Mouse (Mus musculus) thymus, adult 2 months (tissue): ENCODE results near the gene Olfr1298. TPM values are rescaled to one million over a fixed set of nuclear protein-coding genes. Genes with fewer than 3 reads are reported as not detected.

Experiments used
- DNase-seq: peaks from one replicate; pipeline ENCODE4 v3.0.0; 2021
- H3K27ac ChIP-seq: fragments of 200-500 bp; 2 replicates; pipeline ENCODE4 v1.5.1; 2012; ENCODE audit warnings: low read length, control low read depth; ENCODE audit not compliant: control insufficient read depth, insufficient read depth
- H3K27me3 ChIP-seq: fragments of 200-500 bp; 2 replicates; pipeline ENCODE4 v1.6.1; 2012; ENCODE audit warnings: mild to moderate bottlenecking, low read length, moderate library complexity, mixed read lengths; ENCODE audit not compliant: control insufficient read depth, insufficient read depth
- H3K36me3 ChIP-seq: fragments of 200-500 bp; 2 replicates; pipeline ENCODE4 v1.6.1; 2012; ENCODE audit warnings: mild to moderate bottlenecking, low read length, moderate library complexity; ENCODE audit not compliant: control insufficient read depth, insufficient read depth
- H3K4me1 ChIP-seq: fragments of 200-500 bp; replicated peaks from 2 replicates; pipeline ENCODE4 v1.6.1; 2012; ENCODE audit warnings: low read length; ENCODE audit not compliant: control insufficient read depth, insufficient read depth
- H3K4me3 ChIP-seq: fragments of 200-500 bp; 2 replicates; pipeline ENCODE4 v1.5.1; 2012; ENCODE audit warnings: mild to moderate bottlenecking, low read length, control low read depth, moderate library complexity; ENCODE audit not compliant: control insufficient read depth, insufficient read depth
- CTCF ChIP-seq: fragments of 200-500 bp; IDR thresholded peaks from 2 replicates; pipeline ENCODE4 v1.5.1; 2012; ENCODE audit warnings: mild to moderate bottlenecking, control low read depth, low read length, moderate library complexity, borderline replicate concordance; ENCODE audit not compliant: control insufficient read depth, poor library complexity, insufficient read depth; ENCODE audit errors: extremely low read depth
- POLR2A ChIP-seq: fragments of 200-500 bp; IDR thresholded peaks from 2 replicates; pipeline ENCODE4 v1.6.1; 2012; ENCODE audit warnings: mild to moderate bottlenecking, low read length, control low read depth, moderate library complexity; ENCODE audit not compliant: control insufficient read depth, poor library complexity, insufficient read depth; ENCODE audit errors: extremely low read depth
- WGBS: fragments of 180-500 bp; shearing (Covaris S2); methylation state at CpG from one replicate; pipeline ENCODE4 v1.1.7; 2018; 5-methylcytosine and 5-hydroxymethylcytosine counted together
- polyA plus RNA-seq: library from polyadenylated mRNA; depleted of rRNA; stranded (reverse); fragments of >200 nt; gene quantifications from 2 replicates; pipeline ENCODE4 v1.2.3, GENCODE M21; 2012; rRNA removed

Gene Olfr1298
- not detected in 2 replicates for polyA plus RNA-seq

DNA sequence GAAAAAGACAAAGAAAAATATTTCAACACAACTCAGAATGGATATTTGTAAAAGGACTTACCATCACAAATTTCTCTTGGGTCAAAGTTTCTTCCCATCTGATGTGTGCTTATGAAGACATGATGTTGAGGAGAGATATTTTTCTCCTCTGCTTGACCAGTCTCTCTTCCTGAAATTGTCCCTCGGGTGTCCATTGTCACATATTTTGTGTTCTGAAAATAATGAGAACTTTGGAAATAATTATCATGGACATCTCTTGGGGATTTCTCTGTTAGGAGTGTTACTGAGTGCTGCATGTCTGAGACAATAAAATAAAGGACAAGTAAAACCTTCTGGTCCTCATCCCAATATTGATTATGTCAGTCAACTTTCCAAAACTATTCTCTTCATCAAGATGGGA is at the start of gene Olfr1298:
Olfr1298 (minus strand) TSS at position 101 of the 400 bp plus-strand sequence.
- H3K4me1 ChIP-seq = no peaks in the 10 kb centered on the region

DNA sequence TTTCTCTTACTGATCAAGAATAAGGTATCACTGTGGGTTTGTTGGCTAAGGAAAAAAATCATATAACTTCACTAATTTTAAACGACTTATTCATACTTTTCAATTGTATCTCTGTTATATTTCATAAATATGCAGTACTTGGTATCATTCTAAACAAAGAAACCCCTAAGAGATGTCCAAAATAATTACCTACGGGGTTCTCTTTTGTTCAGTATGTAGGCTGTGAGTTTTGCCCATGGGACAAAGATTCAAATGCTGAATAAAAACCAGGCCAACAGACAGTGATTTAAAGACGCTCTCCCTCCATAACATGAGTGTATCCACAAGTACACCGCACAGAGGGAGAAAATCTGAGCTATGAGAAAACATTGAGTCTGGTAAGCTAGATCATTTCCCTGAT is 12.1 kb upstream of the Olfr1298 start, which contains the start of gene Olfr1299:
Olfr1299 (plus strand) TSS at position 301 of the 400 bp plus-strand sequence.
- WGBS = 79% methylated on average over 4 of the region's 4 CpGs
- DNase-seq = no peak
- H3K27ac ChIP-seq = no peak within 1 kb of the TSS
- no peaks in the 10 kb centered on the region for H3K36me3 ChIP-seq
- H3K4me3 ChIP-seq = no peak within 1 kb of the TSS
- no peaks in the 10 kb centered on the region for H3K27me3 ChIP-seq
- no peaks in the 10 kb centered on the region for H3K4me1 ChIP-seq
- TF ChIP-seq CTCF (no peak), POLR2A (no peak)

More for the DNA sequence above, at the start of gene Olfr1298:
- no peaks in the 10 kb centered on the region for H3K27me3 ChIP-seq
- no peak within 1 kb of the TSS for H3K27ac ChIP-seq
- no peak within 1 kb of the TSS for H3K4me3 ChIP-seq
- H3K36me3 ChIP-seq = no peaks in the 10 kb centered on the region
- TF ChIP-seq CTCF = no peak
- no peak for TF ChIP-seq POLR2A
- DNase-seq = no peak
- 95% methylated on average over 1 of the region's 1 CpGs for WGBS

DNA sequence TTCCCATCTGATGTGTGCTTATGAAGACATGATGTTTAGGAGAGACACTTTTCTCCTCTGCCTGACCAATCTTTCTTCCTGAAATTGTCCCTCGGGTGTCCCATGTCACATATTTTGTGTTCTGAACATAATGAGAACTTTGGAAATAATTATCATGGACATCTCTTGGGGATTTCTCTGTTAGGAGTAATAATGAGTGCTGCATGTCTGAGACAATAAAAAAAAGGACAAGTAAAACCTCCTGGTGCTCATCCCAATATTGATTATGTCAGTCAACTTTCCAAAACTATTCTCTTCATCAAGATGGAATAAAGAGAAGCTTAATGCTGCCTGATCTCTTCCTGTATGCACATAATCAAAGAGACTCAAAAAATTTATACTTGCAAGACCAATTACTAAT is 22.6 kb downstream of the Olfr1298 start, which contains the start of gene Olfr1297:
Olfr1297 (minus strand) TSS at position 101 of the 400 bp plus-strand sequence.
- TF ChIP-seq CTCF (no peak), POLR2A (no peak)
- Histone ChIP-seq H3K27ac (no peak within 1 kb of the TSS), H3K4me1 (no peaks in the 10 kb centered on the region), H3K4me3 (no peak within 1 kb of the TSS), H3K27me3 (no peaks in the 10 kb centered on the region), H3K36me3 (no peaks in the 10 kb centered on the region)
- WGBS = 82% methylated on average over 1 of the region's 1 CpGs
- no peak for DNase-seq

Other genes starting within 250 kb of the Olfr1298 start
- gene Olfr1286, start 226.1 kb downstream of the Olfr1298 start, polyA plus RNA-seq = not detected in 2 replicates
- gene Olfr1287, start 200.1 kb downstream of the Olfr1298 start, polyA plus RNA-seq = not detected in 2 replicates
- not detected in 2 replicates for gene Olfr1288, start 175.1 kb downstream of the Olfr1298 start, polyA plus RNA-seq
- gene Olfr1289, start 168.4 kb downstream of the Olfr1298 start, polyA plus RNA-seq = not detected in 2 replicates
- gene Olfr1290, start 155.4 kb downstream of the Olfr1298 start, polyA plus RNA-seq = not detected in 2 replicates
- not detected in 2 replicates for gene Olfr1291-ps1, start 152.0 kb downstream of the Olfr1298 start, polyA plus RNA-seq
- gene Olfr1293-ps, start 124.0 kb downstream of the Olfr1298 start, polyA plus RNA-seq = not detected in 2 replicates
- not detected in 2 replicates for gene Olfr1294, start 108.9 kb downstream of the Olfr1298 start, polyA plus RNA-seq
- not detected in 2 replicates for gene Olfr1295, start 79.5 kb downstream of the Olfr1298 start, polyA plus RNA-seq
- gene Olfr1297, start 22.7 kb downstream of the Olfr1298 start, polyA plus RNA-seq = not detected in 2 replicates
- not detected in 2 replicates for gene Olfr1299, start 12.2 kb upstream of the Olfr1298 start, polyA plus RNA-seq
- gene Olfr1301, start 101.8 kb upstream of the Olfr1298 start, polyA plus RNA-seq = not detected in 2 replicates
- not detected in 2 replicates for gene Olfr1302, start 128.2 kb upstream of the Olfr1298 start, polyA plus RNA-seq
- not detected in 2 replicates for gene Olfr1303, start 171.1 kb upstream of the Olfr1298 start, polyA plus RNA-seq
- gene Olfr1305, start 227.9 kb upstream of the Olfr1298 start, polyA plus RNA-seq = not detected in 2 replicates